ENCODE assay signal across 13 mouse cellular contexts in the genomic region with DNA sequence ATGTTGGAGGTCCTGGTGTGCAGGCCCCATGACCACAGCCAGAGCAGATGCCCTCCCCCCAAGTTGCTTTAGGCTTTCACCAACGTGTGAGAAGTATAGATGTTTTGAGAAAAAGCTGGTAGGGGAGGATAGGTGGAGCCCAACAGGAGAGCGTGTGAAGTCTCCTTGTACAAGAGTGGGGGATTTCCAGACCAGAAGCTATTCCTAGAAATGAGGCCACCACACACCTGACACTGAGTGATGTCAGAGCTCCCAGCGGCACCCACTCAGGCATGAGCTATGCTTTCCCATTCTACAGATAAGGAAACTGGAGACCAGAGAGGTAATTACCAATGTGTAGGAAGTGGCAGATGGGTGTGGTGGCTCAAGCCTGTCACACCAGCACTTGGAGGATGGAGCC. TPM values are rescaled to one million over a fixed set of nuclear protein-coding genes. Genes with fewer than 3 reads are reported as not detected.
DNase-seq lines count a peak whose midpoint lies in the region; ATAC-seq and TF ChIP-seq lines count a peak whose summit lies in the region.
"Had no signal": no experiment of that assay in that cellular context is flagged by ENCODE, and none has a peak within 500 bp of the region (broad histone marks: within the 10 kb centered on the region; RNA-seq: fewer than 3 reads in every experiment).

No protein-coding gene starts in this region.

- WGBS in liver, postnatal 0 days (ENCODE audit: insufficient replicate concordance) = 43% methylated on average over 3 of the region's 3 CpGs

- no peak overlapping the region for H3K4me3 ChIP-seq in liver, postnatal 0 days (ENCODE audit: low read depth, low read length)
- H3K4me3 ChIP-seq in left cerebral cortex, adult 2 months = no peak overlapping the region
- H3K4me3 ChIP-seq: limb, embryonic 10.5 days had no signal

- TF ChIP-seq EP300 in liver, postnatal 0 days (IDR thresholded peaks at IDR 0.05; ENCODE audit: low read depth) = no peak

- no peaks in the 10 kb centered on the region for H3K36me3 ChIP-seq in liver, postnatal 0 days (replicated peaks; ENCODE audit: insufficient read depth, low read length)
- H3K36me3 ChIP-seq: limb, embryonic 10.5 days had no signal

- DNase-seq in frontal cortex, adult 2 months (ENCODE audit: extremely low spot score in 1 of 2, low spot score in 1 of 2) = no peak
- peak; percentile 53 to 63 for DNase-seq in B cell, adult 2 months
- DNase-seq in c-Kit-positive CD71-positive TER-119-positive erythroid progenitor cells, embryonic 14.5 days (ENCODE audit: low spot score) = peak; percentile 87
- no peak for DNase-seq in liver, postnatal 0 days
- no peak for DNase-seq in cerebellum, adult 8-10 months
- no peak for DNase-seq in adrenal gland, adult (ENCODE audit: inconsistent age in 2 of 2, low spot score in 1 of 2)
- DNase-seq in left cerebral cortex, adult 2 months (ENCODE audit: extremely low spot score in 1 of 2, low spot score in 2 of 2) = no peak
- DNase-seq: kidney, adult 18-20 months; layer of hippocampus, adult 9-11 months; lung, postnatal 36 days; retina, postnatal 1 day had no signal

- H3K4me2 ChIP-seq in liver, postnatal 0 days (ENCODE audit: low read depth, low read length) = no peak overlapping the region

- ATAC-seq in frontal cortex, adult (ENCODE audit: low TSS enrichment) = peak; percentile 20; the same call in 1 of the 2 replicates
- ATAC-seq in liver, postnatal 0 days = peak; percentile 54

- TF ChIP-seq CTCF in liver, postnatal 0 days (IDR thresholded peaks at IDR 0.05; ENCODE audit: low read depth) = no peak
- no peak for TF ChIP-seq CTCF in left cerebral cortex, adult 2 months (IDR thresholded peaks at IDR 0.05)

- H3K4me1 ChIP-seq in liver, postnatal 0 days (ENCODE audit: insufficient read depth) = peaks cover 44% of the 10 kb centered on the region

- peak overlapping the region; percentile 35; the same call in 1 of the 2 replicates for H3K9ac ChIP-seq in liver, postnatal 0 days (replicated peaks)

- H3K27ac ChIP-seq in liver, postnatal 0 days (ENCODE audit: low read depth) = peak overlapping the region; percentile 84
- no peak overlapping the region for H3K27ac ChIP-seq in left cerebral cortex, adult 2 months
- H3K27ac ChIP-seq: limb, embryonic 10.5 days had no signal

- no peaks in the 10 kb centered on the region for H3K27me3 ChIP-seq in liver, postnatal 0 days (ENCODE audit: insufficient read depth, low read length)

- no peaks in the 10 kb centered on the region for H3K9me3 ChIP-seq in liver, postnatal 0 days (ENCODE audit: low read length)
- H3K9me3 ChIP-seq: limb, embryonic 10.5 days had no signal

- intact Hi-C loops in left cerebral cortex, adult 2 months (cut with DNase I) = loop anchor here (5.0 kb wide), 1 partner anchor 275 kb away; no protein-coding TSS in a partner anchor

RNA-seq across cellular contexts. Expression of a gene that starts 56.2 kb away (rescaled TPM):
- polyA plus RNA-seq in frontal cortex, adult 2 months (2012; rRNA removed) = 45.6 and 47.8 TPM in 2 replicates
- 10.8 and 11.0 TPM in 2 replicates for polyA plus RNA-seq in liver, postnatal 0 days (2015; fragmentation: Nextera tagmentation; extraction: Ambion mirVana)
- 10 to 100 TPM; 91.9 to 97.7 TPM for total RNA-seq in left cerebral cortex, adult 2 months (2021)

Comparison
In these comparisons a context has a peak if more than half of its experiments do, and no peak if none do; other contexts are left out.
1. DNase-seq: peak in B cell, adult 2 months (2 of 2) and c-Kit-positive CD71-positive TER-119-positive erythroid progenitor cells, embryonic 14.5 days (single experiment); none in frontal cortex, adult 2 months (0 of 2), liver, postnatal 0 days (single experiment), cerebellum, adult 8-10 months (single experiment), adrenal gland, adult (0 of 2) and left cerebral cortex, adult 2 months (0 of 2).